Mouse (Mus musculus) brain, embryonic 14.5 days (tissue): ENCODE results near the gene Acd. TPM values are rescaled to one million over a fixed set of nuclear protein-coding genes. Genes with fewer than 3 reads are reported as not detected.

ENCODE experiments used
- DNase-seq: peaks from one replicate; pipeline ENCODE4 v3.0.0-alpha.2; 2011; ENCODE audit warnings: low read depth
- CTCF ChIP-seq: fragments of 200-500 bp; IDR thresholded peaks from 2 replicates; pipeline ENCODE4 v1.5.1; 2012; ENCODE audit warnings: inconsistent platforms, mild to moderate bottlenecking, moderate library complexity, borderline replicate concordance; ENCODE audit not compliant: insufficient read depth, insufficient read length; ENCODE audit errors: extremely low read depth
- POLR2A ChIP-seq: fragments of 200-500 bp; IDR thresholded peaks from 2 replicates; pipeline ENCODE4 v1.6.1; 2012; ENCODE audit warnings: mild to moderate bottlenecking, inconsistent platforms, borderline replicate concordance; ENCODE audit not compliant: poor library complexity, insufficient read depth, insufficient read length, severe bottlenecking; ENCODE audit errors: extremely low read depth
- polyA plus RNA-seq: library from polyadenylated mRNA; depleted of rRNA; stranded (reverse); fragments of >200 nt; gene quantifications from 2 replicates; pipeline ENCODE4 v1.2.3, GENCODE M21; 2012; rRNA removed

Gene Acd
- polyA plus RNA-seq, 1 experiment = 62.5 TPM

DNA sequence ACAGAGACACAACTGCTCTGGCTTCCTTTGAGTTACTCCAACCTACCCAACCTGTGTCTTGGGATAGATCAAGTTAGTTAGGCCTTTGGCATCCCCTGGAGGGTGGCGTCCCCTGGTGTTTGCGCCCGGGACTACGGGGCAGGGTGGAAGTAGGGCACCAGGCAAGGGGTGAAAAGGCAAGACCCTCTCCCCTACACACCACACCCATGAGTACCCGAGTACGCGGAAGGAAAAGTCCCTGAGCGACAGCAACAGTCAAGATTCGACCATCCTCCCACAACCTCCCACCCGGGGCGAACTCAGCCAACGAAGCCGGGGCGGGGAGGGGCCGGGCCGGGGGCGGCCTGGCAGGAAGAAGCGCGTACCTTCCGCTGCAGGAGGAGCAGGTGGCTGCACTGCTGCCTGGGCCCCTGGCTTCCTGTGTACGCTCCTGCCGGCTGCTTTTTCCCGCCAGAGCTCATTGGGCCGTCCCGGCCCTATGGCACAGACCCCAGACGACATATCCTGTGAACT lies 15.1 kb downstream of the Acd start, which contains the start of gene Carmil2:
Carmil2 (plus strand) TSS at position 479 of the 513 bp plus-strand sequence.
- no peak for DNase-seq
- TF ChIP-seq CTCF (peak; percentile 59), POLR2A (no peak)

DNA sequence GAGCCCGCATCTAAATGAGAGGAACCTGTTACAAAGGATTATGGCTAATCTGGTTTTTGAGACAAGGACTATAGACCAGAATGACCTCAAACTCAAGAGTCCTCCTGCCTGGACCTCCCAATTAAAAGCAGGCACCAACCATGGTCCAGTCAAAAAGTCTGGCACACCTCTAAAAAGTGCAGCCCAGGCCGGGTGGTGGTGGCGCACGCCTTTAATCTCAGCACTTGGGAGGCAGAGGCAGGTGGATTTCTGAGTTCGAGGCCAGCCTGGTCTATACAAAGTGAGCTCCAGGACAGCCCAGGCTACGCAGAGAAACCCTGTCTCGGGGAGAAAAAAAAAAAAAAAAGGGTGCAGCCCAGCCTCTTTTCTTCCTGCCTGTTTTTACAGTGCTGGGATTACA lies 15.6 kb downstream of the Acd start:
- no peak for DNase-seq
- TF ChIP-seq CTCF = no peak
- no peak for TF ChIP-seq POLR2A

DNA sequence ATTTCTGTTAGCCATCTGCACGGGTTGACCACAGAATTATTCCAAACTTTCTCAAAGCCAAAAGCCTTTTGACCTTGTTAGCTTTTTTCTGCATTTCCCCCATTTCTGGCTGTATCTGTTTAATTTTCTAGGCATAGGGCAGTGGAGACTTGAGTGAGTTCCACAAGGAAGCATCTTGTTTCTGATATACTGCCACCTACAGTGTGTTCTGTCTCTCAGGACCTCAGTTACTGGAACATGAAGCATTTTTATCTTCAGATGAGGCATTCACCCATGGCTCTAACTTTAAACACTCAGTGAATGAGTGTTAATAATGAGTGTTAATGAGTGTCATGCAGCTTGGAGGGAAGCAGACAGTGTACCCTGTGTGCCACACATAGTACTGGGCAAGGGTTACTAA lies 23.0 kb downstream of the Acd start:
- no peak for DNase-seq
- TF ChIP-seq CTCF = no peak
- TF ChIP-seq POLR2A = no peak

DNA sequence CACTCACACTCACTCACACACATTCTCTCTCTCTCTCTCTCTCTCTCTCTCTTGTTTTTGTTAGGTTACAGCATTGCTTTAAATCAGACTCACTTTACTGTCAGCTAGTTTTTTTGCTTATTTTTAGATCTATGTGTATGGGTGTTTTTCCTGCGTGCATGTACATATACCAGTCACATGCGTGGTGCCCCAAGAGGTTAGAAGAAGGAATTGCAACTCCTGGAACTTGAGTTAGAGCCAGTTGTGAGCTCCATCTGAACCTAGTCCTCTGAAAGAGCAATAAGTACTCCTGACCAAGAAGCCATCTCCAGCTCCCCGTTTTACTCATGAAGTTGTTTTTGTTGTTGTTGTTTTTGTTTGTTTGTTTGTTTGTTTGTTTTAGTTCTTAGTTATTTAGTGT lies 39.7 kb downstream of the Acd start:
- peak; percentile 49 for DNase-seq
- TF ChIP-seq CTCF (peak; percentile 55; the same call in 1 of the 2 replicates), POLR2A (no peak)

DNA sequence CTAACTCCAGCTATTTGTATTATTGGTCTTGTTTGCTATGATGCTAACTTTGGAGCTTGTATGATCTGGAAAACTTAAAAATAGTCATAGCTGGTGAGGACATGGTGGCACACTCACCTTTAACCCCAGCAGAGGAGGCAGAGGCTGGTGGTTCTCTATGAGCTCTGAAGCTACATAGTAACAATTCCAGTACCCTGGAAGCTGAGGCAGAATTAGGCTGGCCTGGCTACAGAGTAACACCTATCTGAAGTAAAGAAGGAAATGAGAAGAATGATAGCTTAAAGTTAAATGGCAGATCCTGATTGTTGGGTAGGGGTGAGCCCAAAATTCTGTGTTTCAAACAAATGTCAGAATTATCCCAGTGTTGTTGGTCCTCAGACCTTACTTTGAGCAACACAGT lies 43.3 kb downstream of the Acd start:
- TF ChIP-seq POLR2A (no peak), CTCF (no peak)

DNA sequence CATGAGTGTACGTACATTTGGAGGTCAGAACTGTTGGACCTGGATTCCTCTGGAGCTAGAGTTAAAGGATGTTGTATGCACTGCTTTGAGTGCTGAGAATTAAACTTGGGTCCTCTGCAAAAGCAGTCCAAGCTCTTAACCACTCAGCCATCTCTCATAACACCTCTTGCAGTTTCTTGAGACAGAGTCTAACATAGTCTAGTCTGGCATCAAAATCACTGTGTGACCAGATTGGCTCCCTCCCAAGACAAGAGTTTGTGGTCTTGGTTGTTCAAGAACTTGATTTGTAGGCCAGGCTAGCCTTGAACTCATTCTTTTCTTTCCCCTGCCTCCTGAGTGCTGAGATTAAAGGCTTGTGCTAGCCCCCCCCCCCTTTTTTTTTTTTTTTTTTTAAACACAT lies 52.0 kb downstream of the Acd start:
- TF ChIP-seq POLR2A (no peak), CTCF (no peak)
- DNase-seq = no peak

More for the DNA sequence above, 43.3 kb downstream of the Acd start:
- no peak for DNase-seq

Other genes with a start within 250 kb of the Acd start
- gene Tppp3, start 229.6 kb downstream of the Acd start, polyA plus RNA-seq = 62.7 and 89.6 TPM in 2 replicates
- 40.0 and 46.2 TPM in 2 replicates for gene Zdhhc1, start 204.2 kb downstream of the Acd start, polyA plus RNA-seq
- gene Hsd11b2, start 182.3 kb downstream of the Acd start, polyA plus RNA-seq = 8.3 and 12.1 TPM in 2 replicates
- gene Atp6v0d1, start 135.1 kb downstream of the Acd start, polyA plus RNA-seq = 210 and 236 TPM in 2 replicates
- gene Ripor1, start 95.8 kb downstream of the Acd start, polyA plus RNA-seq = 23.7 and 40.3 TPM in 2 replicates
- 36.6 and 54.8 TPM in 2 replicates for gene Ctcf, start 64.5 kb downstream of the Acd start, polyA plus RNA-seq
- gene Agrp, start 63.7 kb downstream of the Acd start, polyA plus RNA-seq = 0.26 and 0.55 TPM in 2 replicates
- 13.7 and 20.5 TPM in 2 replicates for gene Carmil2, start 14.8 kb downstream of the Acd start, polyA plus RNA-seq
- gene Pard6a, start within 50 bp of the Acd start, polyA plus RNA-seq = 40.7 and 59.2 TPM in 2 replicates
- gene 4933405L10Rik, start 6.6 kb upstream of the Acd start, polyA plus RNA-seq = not detected in 2 replicates
- gene Enkd1, start 7.1 kb upstream of the Acd start, polyA plus RNA-seq = 19.9 and 32.7 TPM in 2 replicates
- 56.1 and 62.6 TPM in 2 replicates for gene Gfod2, start 57.6 kb upstream of the Acd start, polyA plus RNA-seq
- gene Ranbp10, start 126.2 kb upstream of the Acd start, polyA plus RNA-seq = 35.7 and 39.7 TPM in 2 replicates
- gene Tsnaxip1, start 126.6 kb upstream of the Acd start, polyA plus RNA-seq = 0.37 and 0.54 TPM in 2 replicates
- 83.0 and 109 TPM in 2 replicates for gene Cenpt, start 152.2 kb upstream of the Acd start, polyA plus RNA-seq
- gene Thap11, start 154.0 kb upstream of the Acd start, polyA plus RNA-seq = 61.3 and 78.5 TPM in 2 replicates
- gene Nutf2, start 159.5 kb upstream of the Acd start, polyA plus RNA-seq = 190 and 196 TPM in 2 replicates
- 80.3 and 85.4 TPM in 2 replicates for gene Edc4, start 179.8 kb upstream of the Acd start, polyA plus RNA-seq
- 0.90 and 1.6 TPM in 2 replicates for gene Nrn1l, start 192.5 kb upstream of the Acd start, polyA plus RNA-seq
- gene Pskh1, start 199.3 kb upstream of the Acd start, polyA plus RNA-seq = 23.6 and 26.8 TPM in 2 replicates
- gene Ctrl, start 232.8 kb upstream of the Acd start, polyA plus RNA-seq = 7.8 and 10.2 TPM in 2 replicates
- 51.6 and 64.8 TPM in 2 replicates for gene Psmb10, start 237.3 kb upstream of the Acd start, polyA plus RNA-seq
- 2.0 and 2.3 TPM in 2 replicates for gene Lcat, start 242.3 kb upstream of the Acd start, polyA plus RNA-seq